Mouse (Mus musculus): ENCODE results near the gene Gm3952.

GRCm38 (mm10) chr8:128727213-128727612, 71.3 kb downstream of the Gm3952 start:
- TF ChIP-seq CTCF (IDR thresholded peaks at IDR 0.05; ENCODE audit: extremely low read depth, insufficient read length, insufficient replicate concordance, low read depth, low read length) (no peak), POLR2A (IDR thresholded peaks at IDR 0.05; ENCODE audit: low read depth, low read length) (no peak)

Measured in small intestine, adult 2 months (tissue).